20 mouse cellular contexts compared by ENCODE assay signal in the genomic region with DNA sequence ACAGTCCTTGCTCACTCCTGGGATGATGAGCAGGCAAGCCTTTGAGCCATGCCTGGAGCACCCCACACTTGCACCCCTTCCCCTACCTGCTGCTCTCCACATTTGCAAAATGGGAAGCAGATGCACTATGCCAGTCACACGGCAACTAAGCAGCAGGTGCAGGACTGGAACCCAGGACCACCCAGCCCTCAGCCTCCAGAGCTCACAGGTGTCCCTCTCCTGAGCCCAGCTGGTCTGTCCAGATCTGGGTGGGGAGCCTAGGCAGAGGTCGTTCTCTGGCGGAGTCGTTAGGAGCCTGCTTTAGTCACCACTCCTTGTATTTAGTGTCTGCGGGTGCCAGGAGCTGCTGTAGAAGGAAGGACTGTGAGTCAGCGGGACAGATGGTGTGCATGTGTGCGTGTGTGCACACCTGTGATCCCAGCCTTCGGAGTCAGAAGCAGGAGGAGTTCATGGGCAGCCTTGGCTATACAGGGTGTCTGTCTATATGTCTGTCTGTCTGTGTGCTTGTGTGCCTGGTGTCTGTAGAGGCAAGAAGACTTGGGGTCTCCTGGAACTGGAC. TPM values are rescaled to one million over a fixed set of nuclear protein-coding genes. Genes with fewer than 3 reads are reported as not detected.
DNase-seq lines count a peak whose midpoint lies in the region; ATAC-seq and TF ChIP-seq lines count a peak whose summit lies in the region.
"Had no signal": no experiment of that assay in that cellular context is flagged by ENCODE, and none has a peak within 500 bp of the region (broad histone marks: within the 10 kb centered on the region; RNA-seq: fewer than 3 reads in every experiment).

No protein-coding gene starts in this region.

- H3K27me3 ChIP-seq in megakaryocyte, embryonic 14.5 days (replicated peaks): no peaks in the 10 kb centered on the region
- H3K27me3 ChIP-seq in intestine, embryonic 16.5 days (replicated peaks; ENCODE audit: control insufficient read depth, insufficient read depth, low read length): no peaks in the 10 kb centered on the region
- no peaks in the 10 kb centered on the region for H3K27me3 ChIP-seq in stomach, embryonic 15.5 days (replicated peaks)
- H3K27me3 ChIP-seq: heart, embryonic 13.5 days; midbrain, embryonic 13.5 days had no signal

- H3K4me2 ChIP-seq in intestine, embryonic 16.5 days (ENCODE audit: low read depth, low read length): no peak overlapping the region
- no peak overlapping the region for H3K4me2 ChIP-seq in stomach, embryonic 15.5 days
- H3K4me2 ChIP-seq: heart, embryonic 13.5 days; midbrain, embryonic 13.5 days had no signal

- H3K27ac ChIP-seq in gastrocnemius, adult 2 months: peak overlapping the region; percentile 51; the same call in 1 of the 2 replicates
- peak overlapping the region; percentile 22; the same call in 1 of the 2 replicates for H3K27ac ChIP-seq in intestine, embryonic 16.5 days (ENCODE audit: low read length)
- H3K27ac ChIP-seq in stomach, embryonic 15.5 days: peak overlapping the region; percentile 48; the same call in 1 of the 2 replicates
- H3K27ac ChIP-seq: heart, embryonic 13.5 days; hindbrain, embryonic 10.5 days; kidney, postnatal 0 days; midbrain, embryonic 13.5 days had no signal

- ATAC-seq in megakaryocyte, adult 5-6 weeks (ENCODE audit: poor library complexity, severe bottlenecking): no peak
- 0 out of 2 replicates have a peak, but pooled peaks have one; percentile 13 for ATAC-seq in intestine, embryonic 16.5 days
- no peak for ATAC-seq in stomach, embryonic 15.5 days (ENCODE audit: insufficient read depth, low FRiP score, low read depth)
- ATAC-seq: midbrain, embryonic 13.5 days had no signal

- no peaks in the 10 kb centered on the region for H3K9me3 ChIP-seq in megakaryocyte, embryonic 14.5 days
- no peaks in the 10 kb centered on the region for H3K9me3 ChIP-seq in intestine, embryonic 16.5 days (ENCODE audit: control insufficient read depth, low read length)
- H3K9me3 ChIP-seq in stomach, embryonic 15.5 days: no peaks in the 10 kb centered on the region
- H3K9me3 ChIP-seq: G1E; heart, embryonic 13.5 days; hindbrain, embryonic 10.5 days; midbrain, embryonic 13.5 days had no signal

- 77% methylated on average over 8 of the region's 8 CpGs for WGBS in intestine, embryonic 16.5 days
- 83% methylated on average over 8 of the region's 8 CpGs for WGBS in stomach, embryonic 15.5 days

- peaks cover 52% of the 10 kb centered on the region for H3K36me3 ChIP-seq in megakaryocyte, embryonic 14.5 days (replicated peaks; ENCODE audit: low read length)
- H3K36me3 ChIP-seq in intestine, embryonic 16.5 days (ENCODE audit: control insufficient read depth, insufficient read depth, low read length): peaks cover 6% of the 10 kb centered on the region; the same call in 1 of the 2 replicates
- H3K36me3 ChIP-seq in stomach, embryonic 15.5 days: peaks cover 12% of the 10 kb centered on the region; the same call in 1 of the 2 replicates

- no peak for DNase-seq in gastrocnemius, adult 2 months
- DNase-seq in gastrocnemius, adult 18-20 months (ENCODE audit: low spot score): no peak
- DNase-seq in cerebellum, adult 9-11 months: no peak
- DNase-seq: adrenal gland, adult 2 months; cerebellum, postnatal 10 days; embryo, embryonic 11 days; lung, adult 18-20 months; lung, postnatal 36 days had no signal

- H3K4me3 ChIP-seq in gastrocnemius, adult 2 months: no peak overlapping the region
- peak overlapping the region; percentile 50 for H3K4me3 ChIP-seq in megakaryocyte, embryonic 14.5 days (replicated peaks)
- H3K4me3 ChIP-seq in intestine, embryonic 16.5 days (ENCODE audit: low read length): no peak overlapping the region
- no peak overlapping the region for H3K4me3 ChIP-seq in stomach, embryonic 15.5 days (replicated peaks)
- H3K4me3 ChIP-seq: heart, embryonic 13.5 days; hindbrain, embryonic 10.5 days; midbrain, embryonic 13.5 days had no signal

- 0 out of 2 replicates have a peak overlapping the region, but pooled peaks have one; percentile 21 for H3K9ac ChIP-seq in intestine, embryonic 16.5 days (ENCODE audit: low read depth, low read length)
- H3K9ac ChIP-seq in stomach, embryonic 15.5 days: no peak overlapping the region
- H3K9ac ChIP-seq: heart, embryonic 13.5 days; midbrain, embryonic 13.5 days had no signal

- H3K4me1 ChIP-seq in megakaryocyte, embryonic 14.5 days: peaks cover 91% of the 10 kb centered on the region
- H3K4me1 ChIP-seq in intestine, embryonic 16.5 days (ENCODE audit: control insufficient read depth, insufficient read depth, low read length): peaks cover 20% of the 10 kb centered on the region
- H3K4me1 ChIP-seq in stomach, embryonic 15.5 days: peaks cover 12% of the 10 kb centered on the region; the same call in 1 of the 2 replicates

- no peak for TF ChIP-seq CTCF in gastrocnemius, adult 2 months (IDR thresholded peaks at IDR 0.05)

- intact Hi-C loops in gastrocnemius, adult 2 months (cut with DNase I): loop anchor here (5.0 kb wide), 1 partner anchor 106 kb away; no protein-coding TSS in a partner anchor

RNA-seq across cellular contexts. Expression of gene Opa3, which starts 12.8 kb away (rescaled TPM):
- 10 to 100 TPM; 41.9 to 52.4 TPM for total RNA-seq in gastrocnemius, adult 2 months (2021)
- 10 to 100 TPM; 41.3 to 47.1 TPM for total RNA-seq in gastrocnemius, adult 18-20 months (2021)
- polyA plus RNA-seq in megakaryocyte, embryonic 14.5 days (2012; ENCODE audit: insufficient read depth, low replicate concordance): 7.3 and 11.6 TPM in 2 replicates
- 12.3 and 15.7 TPM in 2 replicates for total RNA-seq in megakaryocyte, adult 5-6 weeks (2015)
- total RNA-seq in megakaryocyte, adult 5-6 weeks (2017): 18.2 and 20.7 TPM in 2 replicates
- 40.6 and 40.9 TPM in 2 replicates for polyA plus RNA-seq in intestine, embryonic 16.5 days (2015; fragmentation: Nextera tagmentation; extraction: Ambion mirVana)
- 32.3 and 34.5 TPM in 2 replicates for polyA plus RNA-seq in stomach, embryonic 15.5 days (2015; fragmentation: Nextera tagmentation; extraction: Ambion mirVana)

RNA-seq across cellular contexts. Expression of gene Gpr4, which starts 28.6 kb away (rescaled TPM):
- total RNA-seq in gastrocnemius, adult 2 months (2021): 1 to 10 TPM; 1.9 to 2.9 TPM
- total RNA-seq in gastrocnemius, adult 18-20 months (2021): 1 to 10 TPM; 1.3 to 3.3 TPM
- 0.03 TPM in 1 of 2 replicates, not detected in the other for polyA plus RNA-seq in megakaryocyte, embryonic 14.5 days (2012; ENCODE audit: insufficient read depth, low replicate concordance)
- total RNA-seq in megakaryocyte, adult 5-6 weeks (2015): not detected in 2 replicates
- total RNA-seq in megakaryocyte, adult 5-6 weeks (2017): 0.12 TPM in 1 of 2 replicates, not detected in the other
- 1.6 and 2.1 TPM in 2 replicates for polyA plus RNA-seq in intestine, embryonic 16.5 days (2015; fragmentation: Nextera tagmentation; extraction: Ambion mirVana)
- polyA plus RNA-seq in stomach, embryonic 15.5 days (2015; fragmentation: Nextera tagmentation; extraction: Ambion mirVana): 1.5 and 1.6 TPM in 2 replicates

RNA-seq across cellular contexts. Expression of gene Vasp, which starts 30.6 kb away (rescaled TPM):
- 10 to 100 TPM; 13.6 to 17.3 TPM for total RNA-seq in gastrocnemius, adult 2 months (2021)
- 10 to 100 TPM; 11.6 to 22.2 TPM for total RNA-seq in gastrocnemius, adult 18-20 months (2021)
- 828 and 2,423 TPM in 2 replicates for polyA plus RNA-seq in megakaryocyte, embryonic 14.5 days (2012; ENCODE audit: insufficient read depth, low replicate concordance)
- total RNA-seq in megakaryocyte, adult 5-6 weeks (2015): 122 and 129 TPM in 2 replicates
- total RNA-seq in megakaryocyte, adult 5-6 weeks (2017): 180 and 227 TPM in 2 replicates
- polyA plus RNA-seq in intestine, embryonic 16.5 days (2015; fragmentation: Nextera tagmentation; extraction: Ambion mirVana): 106 and 120 TPM in 2 replicates
- 106 and 111 TPM in 2 replicates for polyA plus RNA-seq in stomach, embryonic 15.5 days (2015; fragmentation: Nextera tagmentation; extraction: Ambion mirVana)

RNA-seq across cellular contexts. Expression of gene Ppm1n, which starts 38.9 kb away (rescaled TPM):
- under 1 TPM in 1 of 2 experiments, not detected in 1; 0.74 TPM for total RNA-seq in gastrocnemius, adult 2 months (2021)
- total RNA-seq in gastrocnemius, adult 18-20 months (2021): under 1 TPM; 0.30 to 0.36 TPM
- polyA plus RNA-seq in megakaryocyte, embryonic 14.5 days (2012; ENCODE audit: insufficient read depth, low replicate concordance): not detected in 2 replicates
- total RNA-seq in megakaryocyte, adult 5-6 weeks (2015): not detected in 2 replicates
- total RNA-seq in megakaryocyte, adult 5-6 weeks (2017): not detected in 2 replicates
- 0.29 and 0.32 TPM in 2 replicates for polyA plus RNA-seq in intestine, embryonic 16.5 days (2015; fragmentation: Nextera tagmentation; extraction: Ambion mirVana)
- 0.21 and 0.33 TPM in 2 replicates for polyA plus RNA-seq in stomach, embryonic 15.5 days (2015; fragmentation: Nextera tagmentation; extraction: Ambion mirVana)
- total RNA-seq: adrenal gland, adult 2 months; G1E; gastrocnemius, postnatal 4 days; left cerebral cortex, postnatal 36 days had no signal
- polyA plus RNA-seq: G1E; heart, embryonic 13.5 days; neural tube, embryonic 11.5 days had no signal

RNA-seq across cellular contexts. Expression of gene Rtn2, which starts 41.4 kb away (rescaled TPM):
- 1,000 to 10,000 TPM in 1 of 2 experiments, 100 to 1,000 TPM in 1; 987 to 1,150 TPM for total RNA-seq in gastrocnemius, adult 2 months (2021)
- 1,000 to 10,000 TPM; 1,025 to 1,102 TPM for total RNA-seq in gastrocnemius, adult 18-20 months (2021)
- 6.1 and 8.4 TPM in 2 replicates for polyA plus RNA-seq in megakaryocyte, embryonic 14.5 days (2012; ENCODE audit: insufficient read depth, low replicate concordance)
- 0.48 TPM in 1 of 2 replicates, not detected in the other for total RNA-seq in megakaryocyte, adult 5-6 weeks (2015)
- total RNA-seq in megakaryocyte, adult 5-6 weeks (2017): not detected in 2 replicates
- polyA plus RNA-seq in intestine, embryonic 16.5 days (2015; fragmentation: Nextera tagmentation; extraction: Ambion mirVana): 10.3 and 11.8 TPM in 2 replicates
- polyA plus RNA-seq in stomach, embryonic 15.5 days (2015; fragmentation: Nextera tagmentation; extraction: Ambion mirVana): 10.6 and 13.9 TPM in 2 replicates

Comparison
In these comparisons a context has a peak if more than half of its experiments do, and no peak if none do; other contexts are left out.
1. RNA of gene Vasp, which starts 30.6 kb away (total RNA-seq): 122 to 227 TPM in megakaryocyte, adult 5-6 weeks; 11.6 to 22.2 TPM in gastrocnemius, adult 18-20 months and 13.6 to 17.3 TPM in gastrocnemius, adult 2 months; every median in the first group is over 4 times any median in the second.
2. Peak in every context shown above with its lines, with median percentiles within 50 percentile points of each other: H3K27ac ChIP-seq.